Mouse (Mus musculus) C2C12 (cell line): ENCODE results near the gene Slc25a20.

ENCODE experiments used
- CTCF ChIP-seq: IDR thresholded peaks from one replicate; pipeline ENCODE4 v1.5.1; 2011; ENCODE audit not compliant: control insufficient read depth, insufficient read depth, insufficient read length
- MAX ChIP-seq: IDR thresholded peaks from one replicate; pipeline ENCODE4 v1.6.1; 2011; ENCODE audit warnings: mild to moderate bottlenecking, control low read depth
- MYOD1 ChIP-seq: IDR thresholded peaks from one replicate; pipeline ENCODE4 v1.6.1; 2011; ENCODE audit warnings: low read depth; ENCODE audit not compliant: control insufficient read depth, insufficient read length
- USF1 ChIP-seq: IDR thresholded peaks from one replicate; pipeline ENCODE4 v1.6.1; 2011; ENCODE audit warnings: low read depth, mild to moderate bottlenecking, control low read depth, moderate library complexity

- no peak for TF ChIP-seq MAX
- TF ChIP-seq CTCF: no peak
- no peak for TF ChIP-seq USF1
- no peak for TF ChIP-seq MYOD1
Measured at GRCm38 (mm10) chr9:108693946-108694345, 32.1 kb downstream of the Slc25a20 start.
